Mouse (Mus musculus) midbrain, embryonic 13.5 days (tissue): ENCODE measurements at regions not wholly inside any gene's neighbourhood (a gene's known extent, or its start where the extent isn't known, plus 50 kb on each side); places are given as distances from the start of the nearest gene placed in this dataset.
"Not testable (repeated sequence)": the region's sequence is repeated elsewhere in the genome, so short reads cannot be mapped to it uniquely, and the experiment has no call there.

Source experiments
- ATAC-seq: fragments of 200-750 bp; cut with Nextera tagmentation; 2 replicates; pipeline ENCODE4 v1.8.0; 2017; ENCODE audit warnings: mild to moderate bottlenecking, moderate TSS enrichment, moderate library complexity
- H3K27ac ChIP-seq: fragments of 300-500 bp; sonication (generic); 2 replicates; pipeline ENCODE4 v1.5.1; 2015; ENCODE audit warnings: inconsistent platforms, mild to moderate bottlenecking, moderate library complexity
- H3K27me3 ChIP-seq: fragments of 300-500 bp; sonication (generic); 2 replicates; pipeline ENCODE4 v1.6.1; 2015; ENCODE audit warnings: mild to moderate bottlenecking, inconsistent platforms
- H3K36me3 ChIP-seq: fragments of 300-500 bp; sonication (generic); 2 replicates; pipeline ENCODE4 v1.6.1; 2015; ENCODE audit warnings: mild to moderate bottlenecking, inconsistent platforms
- H3K4me1 ChIP-seq: fragments of 300-500 bp; sonication (generic); replicated peaks from 2 replicates; pipeline ENCODE4 v1.6.1; 2015; ENCODE audit warnings: inconsistent platforms
- H3K4me2 ChIP-seq: fragments of 300-500 bp; sonication (generic); replicated peaks from 2 replicates; pipeline ENCODE4 v1.6.1; 2015; ENCODE audit warnings: moderate library complexity, mild to moderate bottlenecking, inconsistent platforms
- H3K4me3 ChIP-seq: fragments of 300-500 bp; sonication (generic); replicated peaks from 2 replicates; pipeline ENCODE4 v1.5.1; 2015; ENCODE audit warnings: mild to moderate bottlenecking, inconsistent platforms
- H3K9ac ChIP-seq: fragments of 300-500 bp; sonication (generic); replicated peaks from 2 replicates; pipeline ENCODE4 v1.6.1; 2015; ENCODE audit warnings: mild to moderate bottlenecking, inconsistent platforms
- H3K9me3 ChIP-seq: fragments of 300-500 bp; sonication (generic); 2 replicates; pipeline ENCODE4 v1.6.1; 2016; ENCODE audit warnings: mild to moderate bottlenecking, inconsistent platforms
- WGBS: fragments of 180-500 bp; shearing (Covaris S2); methylation state at CpG from one replicate; pipeline ENCODE4 v1.1.7; 2015; 5-methylcytosine and 5-hydroxymethylcytosine counted together

DNA sequence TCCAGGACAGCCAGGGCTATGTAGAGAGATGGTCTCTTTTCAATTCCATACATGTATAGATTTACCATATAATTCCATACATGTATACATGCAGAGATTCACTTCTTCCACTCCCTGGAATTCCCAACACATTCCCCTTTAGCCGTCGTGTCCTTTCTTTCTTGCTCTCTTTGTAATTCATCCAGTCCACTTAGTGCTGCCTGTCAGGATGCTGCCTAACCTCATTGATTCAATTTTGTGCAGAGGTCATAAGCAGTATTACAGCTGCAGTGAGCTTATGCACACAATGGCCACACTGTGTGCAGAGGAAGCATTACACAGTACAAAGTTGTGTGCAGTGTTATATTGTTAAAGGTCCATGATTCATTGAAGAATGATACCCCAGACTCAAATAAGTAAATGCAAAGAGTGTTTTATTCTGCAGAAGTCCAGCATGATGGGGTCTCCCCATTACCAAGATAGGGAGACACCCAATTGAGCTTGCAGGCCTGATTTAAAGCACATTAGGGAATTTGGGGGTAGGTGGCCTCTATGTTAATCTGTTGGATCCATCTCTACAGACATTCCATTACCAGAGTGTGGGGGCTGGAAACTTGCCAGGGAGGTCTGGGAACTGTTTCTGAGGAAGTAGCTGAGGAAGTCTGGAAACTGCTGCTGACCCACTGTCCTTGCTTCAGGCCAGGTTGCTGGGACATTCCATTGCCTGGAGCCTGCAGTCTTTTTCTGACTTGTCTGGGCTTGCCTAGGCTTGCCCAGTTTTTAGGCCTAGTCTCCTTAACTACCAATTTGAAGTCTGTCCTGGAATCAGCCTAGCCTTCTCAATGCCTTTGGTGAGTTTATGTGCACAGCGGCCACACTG is 72.8 kb downstream of the Fam161a start:
- Histone ChIP-seq H3K36me3 (no peaks in the 10 kb centered on the region), H3K4me3 (no peak overlapping the region), H3K4me1 (no peaks in the 10 kb centered on the region), H3K9me3 (no peaks in the 10 kb centered on the region), H3K27me3 (no peaks in the 10 kb centered on the region), H3K27ac (no peak overlapping the region), H3K9ac (no peak overlapping the region), H3K4me2 (no peak overlapping the region)
- 60% methylated on average over 3 of the region's 3 CpGs for WGBS
- ATAC-seq, result no peak

GRCm38 (mm10) chr11:23081616-23082015 is 74.3 kb downstream of the Fam161a start:
- no peak for ATAC-seq
- H3K4me3 ChIP-seq, result no peak overlapping the region
- H3K36me3 ChIP-seq, result no peaks in the 10 kb centered on the region
- no peak overlapping the region for H3K4me2 ChIP-seq
- H3K27me3 ChIP-seq, result no peaks in the 10 kb centered on the region
- no peak overlapping the region for H3K9ac ChIP-seq
- no peaks in the 10 kb centered on the region for H3K9me3 ChIP-seq
- WGBS, result 59% methylated on average over 4 of the region's 4 CpGs
- no peaks in the 10 kb centered on the region for H3K4me1 ChIP-seq
- H3K27ac ChIP-seq, result no peak overlapping the region

DNA sequence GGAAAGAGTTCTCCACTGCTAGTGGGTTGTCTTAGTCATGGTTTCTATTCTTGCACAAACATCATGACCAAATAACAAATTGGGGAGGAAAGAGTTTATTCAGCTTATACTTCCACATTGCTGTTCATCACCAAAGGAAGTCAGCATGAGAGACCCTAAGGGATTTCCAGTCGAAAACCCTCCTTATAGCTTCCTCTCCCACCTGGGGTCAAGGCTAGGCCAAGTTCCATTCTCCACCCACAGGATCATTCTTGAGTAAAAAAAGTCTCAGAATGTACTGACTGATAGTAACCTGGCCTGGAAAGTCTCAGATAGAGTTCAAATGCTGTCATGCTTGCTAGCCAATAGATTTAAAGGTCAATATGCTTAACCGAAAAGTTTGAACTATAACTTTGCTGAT is 76.5 kb downstream of the Fam161a start:
- WGBS, result 89% methylated on average over 2 of the region's 2 CpGs
- ATAC-seq, result not testable (repeated sequence)

DNA sequence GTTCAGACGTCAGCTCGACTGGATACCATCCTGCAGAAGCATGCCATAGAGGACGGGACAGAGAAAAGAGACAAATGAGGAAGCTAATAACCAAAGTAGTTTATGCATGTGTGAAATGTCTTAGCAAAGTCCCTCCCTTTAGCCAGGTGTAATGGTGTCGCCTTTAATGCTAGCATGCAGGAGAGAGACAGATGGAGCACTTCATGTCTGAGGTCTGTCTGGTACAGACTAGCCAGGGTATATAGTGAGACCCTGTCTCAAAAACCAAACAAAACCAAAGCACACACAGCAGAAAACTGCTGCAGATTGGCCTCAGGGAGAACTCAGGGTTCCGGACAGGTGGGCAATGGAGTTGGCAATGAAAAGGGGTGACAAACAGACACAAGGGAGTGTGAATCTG is 88.0 kb downstream of the Fam161a start:
- 86% methylated on average over 5 of the region's 5 CpGs for WGBS

More for the DNA sequence above, 76.5 kb downstream of the Fam161a start:
- H3K27me3 ChIP-seq, H3K4me3 ChIP-seq, H3K27ac ChIP-seq, H3K4me2 ChIP-seq, H3K9ac ChIP-seq, H3K4me1 ChIP-seq, H3K9me3 ChIP-seq, H3K36me3 ChIP-seq: not testable (repeated sequence)

GRCm38 (mm10) chr11:23095723-23096122 is 88.4 kb downstream of the Fam161a start:
- H3K4me2 ChIP-seq, H3K9me3 ChIP-seq, H3K27ac ChIP-seq, H3K9ac ChIP-seq, H3K4me3 ChIP-seq, H3K36me3 ChIP-seq, H3K27me3 ChIP-seq, ATAC-seq, H3K4me1 ChIP-seq: not testable (repeated sequence)
- 58% methylated on average over 1 of the region's 1 CpGs for WGBS

More for the DNA sequence above, 88.0 kb downstream of the Fam161a start:
- Histone ChIP-seq H3K4me2 (no peak overlapping the region), H3K27me3 (no peaks in the 10 kb centered on the region), H3K9ac (no peak overlapping the region), H3K4me3 (no peak overlapping the region), H3K9me3 (no peaks in the 10 kb centered on the region), H3K36me3 (no peaks in the 10 kb centered on the region), H3K27ac (no peak overlapping the region), H3K4me1 (no peaks in the 10 kb centered on the region)
- no peak for ATAC-seq

GRCm38 (mm10) chr11:23096451-23097222 is 89.3 kb downstream of the Fam161a start:
- H3K36me3 ChIP-seq, result no peaks in the 10 kb centered on the region
- H3K9me3 ChIP-seq, result no peaks in the 10 kb centered on the region
- 58% methylated on average over 2 of the region's 2 CpGs for WGBS
- H3K27ac ChIP-seq, result no peak overlapping the region
- no peaks in the 10 kb centered on the region for H3K27me3 ChIP-seq
- H3K4me2 ChIP-seq, result no peak overlapping the region
- H3K4me3 ChIP-seq, result no peak overlapping the region
- H3K4me1 ChIP-seq, result no peaks in the 10 kb centered on the region
- H3K9ac ChIP-seq, result no peak overlapping the region
- ATAC-seq, result no peak

GRCm38 (mm10) chr11:23097223-23097490 is 89.8 kb downstream of the Fam161a start:
- Histone ChIP-seq H3K27ac (no peak overlapping the region), H3K9me3 (no peaks in the 10 kb centered on the region), H3K4me3 (no peak overlapping the region), H3K4me1 (no peaks in the 10 kb centered on the region), H3K9ac (no peak overlapping the region), H3K36me3 (no peaks in the 10 kb centered on the region), H3K27me3 (no peaks in the 10 kb centered on the region), H3K4me2 (no peak overlapping the region)
- ATAC-seq, result no peak
- 85% methylated on average over 2 of the region's 2 CpGs for WGBS

DNA sequence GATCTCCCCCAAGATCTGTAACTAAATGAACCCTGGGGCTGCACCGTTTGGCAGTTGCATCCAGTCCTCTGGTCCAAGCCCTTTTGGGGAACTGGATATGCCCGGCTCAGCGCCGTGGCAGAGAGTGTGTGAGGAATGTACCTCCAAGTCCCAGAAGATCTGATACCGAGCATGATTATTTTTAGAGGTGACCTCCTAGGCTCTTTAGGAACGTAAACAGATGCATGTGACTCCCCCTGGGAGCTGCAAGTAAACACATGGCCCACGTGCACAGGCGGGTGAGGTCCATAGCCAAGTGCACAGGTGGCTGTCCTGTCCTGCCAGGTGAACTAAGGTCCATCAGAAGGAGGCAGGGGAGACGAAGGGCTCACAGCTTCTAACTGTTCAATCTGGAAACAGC is 107.3 kb downstream of the Fam161a start:
- WGBS, result 86% methylated on average over 9 of the region's 9 CpGs

GRCm38 (mm10) chr11:23120533-23121210 is 113.3 kb downstream of the Fam161a start:
- Histone ChIP-seq H3K4me2 (no peak overlapping the region), H3K4me1 (peaks cover 8% of the 10 kb centered on the region; the same call in 1 of the 2 replicates), H3K27ac (no peak overlapping the region), H3K9me3 (no peaks in the 10 kb centered on the region), H3K9ac (no peak overlapping the region), H3K4me3 (no peak overlapping the region), H3K27me3 (no peaks in the 10 kb centered on the region), H3K36me3 (no peaks in the 10 kb centered on the region)
- 89% methylated on average over 11 of the region's 11 CpGs for WGBS
- no peak for ATAC-seq

More for the DNA sequence above, 107.3 kb downstream of the Fam161a start:
- Histone ChIP-seq H3K9me3 (peaks cover 9% of the 10 kb centered on the region; the same call in 1 of the 2 replicates), H3K4me3 (no peak overlapping the region), H3K27ac (no peak overlapping the region), H3K4me1 (no peaks in the 10 kb centered on the region), H3K27me3 (no peaks in the 10 kb centered on the region), H3K4me2 (no peak overlapping the region), H3K9ac (no peak overlapping the region), H3K36me3 (no peaks in the 10 kb centered on the region)
- ATAC-seq, result no peak

DNA sequence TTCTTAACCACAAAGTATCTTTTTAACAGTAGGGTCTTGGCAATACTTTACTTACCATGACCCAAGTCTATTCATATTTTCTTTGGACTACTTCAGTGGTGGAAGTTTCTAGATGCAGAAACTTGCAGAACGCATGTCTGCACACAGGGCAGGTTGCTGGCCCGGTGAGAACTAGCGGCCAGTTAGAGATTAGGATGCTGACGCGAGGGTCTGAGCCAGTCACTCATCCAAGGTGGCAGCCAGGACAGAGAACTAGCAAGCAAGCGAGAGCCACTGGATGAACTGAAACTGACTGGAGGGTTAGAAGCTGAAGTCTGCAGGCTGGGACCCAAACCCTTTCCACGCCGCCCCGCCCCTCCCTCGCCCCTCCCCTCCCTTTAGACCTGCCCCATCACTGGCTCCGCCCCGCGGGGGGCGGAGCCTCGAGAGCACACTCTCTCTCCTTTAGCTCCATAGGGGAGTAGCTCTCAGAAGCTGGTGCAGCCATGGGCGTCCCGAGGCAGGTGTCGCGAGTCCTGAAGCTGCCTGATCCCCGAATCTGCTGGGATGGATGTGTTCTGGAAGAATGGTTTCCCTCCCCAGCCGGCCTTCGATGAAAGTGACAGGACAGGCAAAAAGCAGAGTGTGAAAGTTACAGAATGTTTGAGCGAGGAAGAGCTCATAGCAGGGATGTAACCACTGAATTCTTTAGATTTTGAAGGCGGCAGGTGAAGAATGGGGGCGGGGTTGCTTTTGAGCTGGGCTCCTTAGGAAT is 117.0 kb downstream of the Fam161a start:
- H3K27me3 ChIP-seq, result no peaks in the 10 kb centered on the region
- H3K9me3 ChIP-seq, result no peaks in the 10 kb centered on the region
- H3K36me3 ChIP-seq, result no peaks in the 10 kb centered on the region
- ATAC-seq, result peak; percentile 98
- no peak overlapping the region for H3K27ac ChIP-seq
- H3K9ac ChIP-seq, result peak overlapping the region; percentile 56
- peak overlapping the region; percentile 73 for H3K4me2 ChIP-seq
- 3% methylated on average over 25 of the region's 25 CpGs for WGBS
- H3K4me1 ChIP-seq, result peaks cover 8% of the 10 kb centered on the region; the same call in 1 of the 2 replicates
- peak overlapping the region; percentile 42 for H3K4me3 ChIP-seq

GRCm38 (mm10) chr11:23131122-23131521 is 123.8 kb downstream of the Fam161a start:
- no peak overlapping the region for H3K9ac ChIP-seq
- no peaks in the 10 kb centered on the region for H3K36me3 ChIP-seq
- H3K4me3 ChIP-seq, result no peak overlapping the region
- ATAC-seq, result no peak
- no peaks in the 10 kb centered on the region for H3K27me3 ChIP-seq
- no peaks in the 10 kb centered on the region for H3K4me1 ChIP-seq
- 47% methylated on average over 1 of the region's 1 CpGs for WGBS
- no peaks in the 10 kb centered on the region for H3K9me3 ChIP-seq
- H3K4me2 ChIP-seq, result no peak overlapping the region
- no peak overlapping the region for H3K27ac ChIP-seq
